Mouse (Mus musculus): ENCODE data around the gene Tusc2.

- no peak for TF ChIP-seq CTCF (IDR thresholded peaks at IDR 0.05; ENCODE audit: control insufficient read depth, insufficient read depth, low read length)
- no peak for TF ChIP-seq POLR2A (IDR thresholded peaks at IDR 0.05; ENCODE audit: borderline replicate concordance, control insufficient read depth, low read depth, low read length)
These were observed 24.8 kb upstream of the Tusc2 start for GRCm38 (mm10) chr9:107538231-107538630.

All from bone marrow, adult 2 months (tissue).